Mouse (Mus musculus): Measurements from ENCODE around the gene Coq10b. TPM values are rescaled to one million over a fixed set of nuclear protein-coding genes. Genes with fewer than 3 reads are reported as not detected.
"Not testable (repeated sequence)": the region's sequence is repeated elsewhere in the genome, so short reads cannot be mapped to it uniquely, and the experiment has no call there.

Coq10b gene
- total RNA-seq, 2 experiments from 2014 or later: 18.9 to 20.0 TPM

- intact Hi-C loops (cut with DNase I): no loop called here
- no peak for DNase-seq
Observed at GRCm38 (mm10) chr1:55055322-55056115, 2.9 kb downstream of the Coq10b start.

- intact Hi-C loops (cut with DNase I); DNase-seq: not testable (repeated sequence)
Observed at GRCm38 (mm10) chr1:55058383-55058782, 5.8 kb downstream of the Coq10b start.

GRCm38 (mm10) chr1:55061099-55061498 lies 8.5 kb downstream of the Coq10b start:
- intact Hi-C loops (cut with DNase I): no loop called here
- DNase-seq: no peak

GRCm38 (mm10) chr1:55061772-55062171 lies 9.2 kb downstream of the Coq10b start:
- DNase-seq: no peak
- intact Hi-C loops (cut with DNase I): no loop called here

- DNase-seq: not testable (repeated sequence)
Observed at GRCm38 (mm10) chr1:55072328-55072727, 19.8 kb downstream of the Coq10b start.

GRCm38 (mm10) chr1:55074757-55075156 lies 22.2 kb downstream of the Coq10b start:
- DNase-seq: no peak
- intact Hi-C loops (cut with DNase I): loop anchor here (5.0 kb wide), 1 partner anchor 82 kb away; no protein-coding TSS in a partner anchor

More at GRCm38 (mm10) chr1:55072328-55072727, 19.8 kb downstream of the Coq10b start:
- intact Hi-C loops (cut with DNase I): not testable (repeated sequence)

- no peak for DNase-seq
- intact Hi-C loops (cut with DNase I): loop anchor here (5.0 kb wide), 1 partner anchor 84 kb away; no protein-coding TSS in a partner anchor
Observed at GRCm38 (mm10) chr1:55075652-55076394, 23.3 kb downstream of the Coq10b start.

GRCm38 (mm10) chr1:55076395-55076743 lies 23.8 kb downstream of the Coq10b start:
- intact Hi-C loops (cut with DNase I): loop anchor here (5.0 kb wide), 1 partner anchor 84 kb away; no protein-coding TSS in a partner anchor
- no peak for DNase-seq

GRCm38 (mm10) chr1:55076849-55077516 lies 24.4 kb downstream of the Coq10b start:
- intact Hi-C loops (cut with DNase I): loop anchor here (5.0 kb wide), 1 partner anchor 85 kb away; no protein-coding TSS in a partner anchor

GRCm38 (mm10) chr1:55079677-55080076 lies 27.1 kb downstream of the Coq10b start:
- no peak for DNase-seq
- intact Hi-C loops (cut with DNase I): loop anchor here (5.0 to 10.0 kb wide), 3 partner anchors 65 to 662 kb away; no protein-coding TSS in a partner anchor

More at GRCm38 (mm10) chr1:55076849-55077516, 24.4 kb downstream of the Coq10b start:
- no peak for DNase-seq

GRCm38 (mm10) chr1:55082106-55082505 lies 29.5 kb downstream of the Coq10b start:
- no peak for DNase-seq
- intact Hi-C loops (cut with DNase I): loop anchor here (5.0 to 10.0 kb wide), 2 partner anchors 67 to 665 kb away; no protein-coding TSS in a partner anchor

- no peak for DNase-seq
- intact Hi-C loops (cut with DNase I): loop anchor here (10.0 kb wide), 1 partner anchor 71 kb away; no protein-coding TSS in a partner anchor
Observed at GRCm38 (mm10) chr1:55085781-55086366, 33.3 kb downstream of the Coq10b start.

GRCm38 (mm10) chr1:55086868-55087400 lies 34.4 kb downstream of the Coq10b start:
- DNase-seq: peak; percentile 3
- intact Hi-C loops (cut with DNase I): loop anchor here (10.0 kb wide), 1 partner anchor 72 kb away; no protein-coding TSS in a partner anchor

GRCm38 (mm10) chr1:55087401-55087904 lies 34.9 kb downstream of the Coq10b start:
- DNase-seq: no peak
- intact Hi-C loops (cut with DNase I): loop anchor here (10.0 kb wide), 1 partner anchor 73 kb away; no protein-coding TSS in a partner anchor

GRCm38 (mm10) chr1:55087932-55088610 lies 35.5 kb downstream of the Coq10b start, which contains the start of the genes Hspe1 and Hspd1:
Gene Hspe1, plus strand, starts transcription at chr1:55088132.
Gene Hspd1, minus strand, starts transcription at chr1:55088243.
- intact Hi-C loops (cut with DNase I): loop anchor here (10.0 kb wide), 1 partner anchor 73 kb away; no protein-coding TSS in a partner anchor
- DNase-seq: peak; percentile 99

- intact Hi-C loops (cut with DNase I): loop anchor here (10.0 kb wide), 1 partner anchor 74 kb away; no protein-coding TSS in a partner anchor
- no peak for DNase-seq
Observed at GRCm38 (mm10) chr1:55088611-55089497, 36.3 kb downstream of the Coq10b start.

- intact Hi-C loops (cut with DNase I): loop anchor here (10.0 kb wide), 1 partner anchor 75 kb away; no protein-coding TSS in a partner anchor
- DNase-seq: no peak
Observed at GRCm38 (mm10) chr1:55089498-55090064, 37.0 kb downstream of the Coq10b start.

Measured in left cerebral cortex, postnatal 4 days (tissue).